Mouse (Mus musculus): ENCODE results near the gene Ubb. TPM values are rescaled to one million over a fixed set of nuclear protein-coding genes. Genes with fewer than 3 reads are reported as not detected.
"Not testable (repeated sequence)": the region's sequence is repeated elsewhere in the genome, so short reads cannot be mapped to it uniquely, and the experiment has no call there.

Ubb gene
- 3,280 and 3,478 TPM in 2 replicates for polyA plus RNA-seq (2015; fragmentation: Nextera tagmentation; extraction: Ambion mirVana)

DNA sequence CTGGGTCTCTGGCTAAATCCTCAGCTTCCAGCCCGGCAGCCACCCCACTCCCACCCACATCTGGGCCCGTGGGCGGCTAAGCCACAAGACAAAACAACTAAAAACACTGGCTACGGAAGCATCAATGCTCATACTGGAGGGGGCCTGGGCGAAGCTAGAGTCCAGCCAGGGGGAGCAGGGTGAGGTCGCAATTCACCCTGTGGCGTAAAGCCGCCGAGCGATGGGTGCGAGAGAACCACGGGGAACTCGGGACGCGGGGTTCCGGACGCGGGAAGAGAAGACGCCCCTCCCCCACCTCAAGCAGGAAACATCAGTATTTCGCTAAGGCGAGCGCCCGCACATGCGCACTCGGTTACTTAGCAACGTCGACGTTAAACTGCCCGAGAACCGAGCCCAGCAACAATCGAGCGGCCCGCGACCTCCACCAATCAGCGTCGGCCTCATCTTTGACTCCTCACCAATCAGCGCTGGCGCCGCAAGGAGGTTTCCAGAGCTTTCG lies at the start of gene Ubb:
TSS of gene Ubb (plus strand) at position 445 of the 499 bp plus-strand sequence.
- H3K27me3 ChIP-seq, result no peaks in the 10 kb centered on the region
- H3K36me3 ChIP-seq, result peaks cover 20% of the 10 kb centered on the region; the same call in 1 of the 2 replicates
- H3K4me2 ChIP-seq, result peak within 1 kb of the TSS; percentile 80
- peak; percentile 97 for ATAC-seq (ENCODE audit: insufficient number of reproducible peaks, low FRiP score, low TSS enrichment, low read depth)
- peaks cover 26% of the 10 kb centered on the region for H3K4me1 ChIP-seq
- under 1% methylated on average over 40 of the region's 40 CpGs for WGBS
- peak within 1 kb of the TSS; percentile 79 for H3K9ac ChIP-seq
- peak within 1 kb of the TSS; percentile 98 for H3K27ac ChIP-seq
- H3K4me3 ChIP-seq, result peak within 1 kb of the TSS; percentile 65
- no peaks in the 10 kb centered on the region for H3K9me3 ChIP-seq

DNA sequence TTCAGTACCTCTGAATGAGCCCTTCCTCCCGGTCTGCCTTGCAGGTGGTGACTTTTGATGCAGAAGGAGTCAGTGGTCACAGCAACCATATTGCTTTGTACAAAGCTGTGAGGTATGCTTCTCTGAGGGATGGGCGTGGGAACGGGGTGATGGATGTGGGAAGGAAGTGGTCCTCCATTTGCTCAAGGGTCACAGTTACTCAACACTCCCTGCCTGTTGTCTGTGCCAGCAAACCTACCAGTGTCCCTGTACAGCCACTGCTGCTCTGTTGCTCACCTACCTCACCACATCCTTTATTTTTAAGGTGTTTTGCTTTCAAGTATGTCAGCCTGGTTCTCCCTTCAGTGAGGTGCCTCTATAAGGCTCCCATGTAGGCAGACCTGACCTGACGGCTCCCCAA lies 43.3 kb upstream of the Ubb start:
- H3K27me3 ChIP-seq, result no peaks in the 10 kb centered on the region
- H3K9ac ChIP-seq, result no peak overlapping the region
- H3K27ac ChIP-seq, result no peak overlapping the region
- ATAC-seq (ENCODE audit: insufficient number of reproducible peaks, low FRiP score, low TSS enrichment, low read depth), result no peak
- no peak overlapping the region for H3K4me3 ChIP-seq
- H3K4me1 ChIP-seq, result peaks cover 5% of the 10 kb centered on the region; the same call in 1 of the 2 replicates
- no peaks in the 10 kb centered on the region for H3K36me3 ChIP-seq
- H3K9me3 ChIP-seq, result no peaks in the 10 kb centered on the region
- WGBS, result 86% methylated on average over 4 of the region's 4 CpGs
- no peak overlapping the region for H3K4me2 ChIP-seq

DNA sequence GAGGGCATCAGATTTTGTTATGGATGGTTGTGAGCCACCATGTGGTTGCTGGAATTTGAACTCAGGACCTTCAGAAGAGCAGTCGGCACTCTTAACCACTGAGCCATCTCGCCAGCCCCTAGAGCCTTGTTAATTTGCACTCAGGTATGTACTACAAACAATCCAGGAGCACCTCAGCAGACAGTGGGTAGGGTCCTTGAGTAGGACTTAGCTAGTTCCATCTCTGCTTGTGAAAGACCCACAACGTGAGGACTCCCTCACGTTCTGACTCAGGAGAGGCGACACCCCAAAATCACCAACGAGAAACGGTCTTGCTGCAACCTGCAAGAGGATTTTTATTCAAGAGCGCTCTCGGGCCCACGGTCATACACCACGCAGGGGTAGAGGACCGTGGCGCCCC lies 42.6 kb upstream of the Ubb start:
- not testable (repeated sequence) for ATAC-seq (ENCODE audit: insufficient number of reproducible peaks, low FRiP score, low TSS enrichment, low read depth); H3K27me3 ChIP-seq; H3K4me2 ChIP-seq; H3K27ac ChIP-seq; H3K36me3 ChIP-seq; H3K4me1 ChIP-seq; H3K4me3 ChIP-seq; H3K9ac ChIP-seq; H3K9me3 ChIP-seq
- 95% methylated on average over 13 of the region's 13 CpGs for WGBS

DNA sequence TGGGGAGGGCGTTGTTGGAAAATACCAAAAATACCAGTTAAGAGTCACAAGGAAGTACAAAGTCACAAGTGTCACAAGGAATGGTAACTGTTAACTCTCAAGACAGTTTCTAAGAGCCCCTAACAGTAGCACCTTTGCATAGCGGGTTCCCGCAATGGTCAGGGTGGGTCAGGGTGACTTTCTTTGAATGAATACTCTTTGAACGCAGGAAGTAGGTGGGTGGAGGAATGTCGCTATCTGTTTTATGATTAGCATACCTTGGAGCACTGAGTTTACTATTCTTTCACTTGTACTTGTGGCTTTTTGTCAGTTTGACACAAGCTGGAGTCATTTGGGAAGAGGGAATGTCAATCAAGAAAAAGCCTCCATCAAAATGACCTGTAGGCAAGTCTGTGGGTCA lies 42.2 kb upstream of the Ubb start:
- ATAC-seq (ENCODE audit: insufficient number of reproducible peaks, low FRiP score, low TSS enrichment, low read depth); H3K4me1 ChIP-seq; H3K4me3 ChIP-seq; H3K27me3 ChIP-seq; H3K36me3 ChIP-seq; H3K9me3 ChIP-seq; H3K27ac ChIP-seq; H3K9ac ChIP-seq; H3K4me2 ChIP-seq: not testable (repeated sequence)
- WGBS, result 95% methylated on average over 5 of the region's 5 CpGs

DNA sequence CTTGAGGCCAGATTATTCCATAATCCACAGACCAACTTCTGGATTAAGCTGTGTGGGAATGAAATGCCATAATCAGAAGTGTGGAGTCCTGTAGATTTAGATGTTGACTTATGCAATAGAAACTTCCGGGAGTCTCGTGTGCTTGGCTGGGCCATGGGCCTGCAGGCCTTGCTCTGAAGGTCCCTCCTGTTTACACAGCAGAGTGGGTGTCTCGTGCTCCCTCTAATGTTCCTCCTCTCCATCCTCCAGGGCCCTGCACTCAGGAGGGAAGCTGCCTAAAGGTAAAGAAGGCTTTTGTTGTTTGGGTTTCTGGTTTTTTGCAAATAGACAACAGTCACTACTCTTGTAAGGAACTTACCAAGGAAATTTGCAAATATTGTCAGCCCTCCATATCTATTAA lies 41.4 kb upstream of the Ubb start:
- H3K9ac ChIP-seq, result no peak overlapping the region
- ATAC-seq (ENCODE audit: insufficient number of reproducible peaks, low FRiP score, low TSS enrichment, low read depth), result no peak
- 0 out of 2 replicates have a peak, but pooled peaks cover 3% of the 10 kb centered on the region for H3K36me3 ChIP-seq
- no peaks in the 10 kb centered on the region for H3K9me3 ChIP-seq
- H3K27ac ChIP-seq, result no peak overlapping the region
- H3K4me3 ChIP-seq, result no peak overlapping the region
- peaks cover 5% of the 10 kb centered on the region; the same call in 1 of the 2 replicates for H3K4me1 ChIP-seq
- no peak overlapping the region for H3K4me2 ChIP-seq
- WGBS, result 92% methylated on average over 3 of the region's 3 CpGs
- H3K27me3 ChIP-seq, result no peaks in the 10 kb centered on the region

DNA sequence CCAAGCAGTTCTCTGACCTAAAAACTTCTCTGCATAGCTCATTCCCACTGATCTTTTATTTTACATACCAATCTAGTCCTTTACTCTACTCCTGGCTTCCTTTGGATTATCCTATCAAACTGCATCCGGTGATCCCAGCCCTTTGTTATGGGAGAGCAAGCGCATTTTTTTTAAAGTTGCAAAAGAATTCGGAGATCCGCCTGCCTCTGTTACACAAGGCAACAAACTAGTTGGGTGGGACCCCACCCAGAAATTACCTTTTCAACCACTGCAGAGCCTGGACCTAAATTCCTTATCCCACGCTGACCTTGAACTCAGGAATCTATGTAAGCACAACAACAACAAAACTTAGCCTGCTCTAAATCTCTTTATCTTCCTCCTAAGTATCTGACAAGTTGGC lies 40.0 kb upstream of the Ubb start:
- 88% methylated on average over 5 of the region's 5 CpGs for WGBS
- H3K4me2 ChIP-seq, result no peak overlapping the region
- no peak overlapping the region for H3K27ac ChIP-seq
- H3K9ac ChIP-seq, result no peak overlapping the region
- H3K36me3 ChIP-seq, result 0 out of 2 replicates have a peak, but pooled peaks cover 3% of the 10 kb centered on the region
- H3K4me3 ChIP-seq, result no peak overlapping the region
- no peaks in the 10 kb centered on the region for H3K27me3 ChIP-seq
- no peak for ATAC-seq (ENCODE audit: insufficient number of reproducible peaks, low FRiP score, low TSS enrichment, low read depth)
- peaks cover 5% of the 10 kb centered on the region; the same call in 1 of the 2 replicates for H3K4me1 ChIP-seq
- H3K9me3 ChIP-seq, result no peaks in the 10 kb centered on the region

DNA sequence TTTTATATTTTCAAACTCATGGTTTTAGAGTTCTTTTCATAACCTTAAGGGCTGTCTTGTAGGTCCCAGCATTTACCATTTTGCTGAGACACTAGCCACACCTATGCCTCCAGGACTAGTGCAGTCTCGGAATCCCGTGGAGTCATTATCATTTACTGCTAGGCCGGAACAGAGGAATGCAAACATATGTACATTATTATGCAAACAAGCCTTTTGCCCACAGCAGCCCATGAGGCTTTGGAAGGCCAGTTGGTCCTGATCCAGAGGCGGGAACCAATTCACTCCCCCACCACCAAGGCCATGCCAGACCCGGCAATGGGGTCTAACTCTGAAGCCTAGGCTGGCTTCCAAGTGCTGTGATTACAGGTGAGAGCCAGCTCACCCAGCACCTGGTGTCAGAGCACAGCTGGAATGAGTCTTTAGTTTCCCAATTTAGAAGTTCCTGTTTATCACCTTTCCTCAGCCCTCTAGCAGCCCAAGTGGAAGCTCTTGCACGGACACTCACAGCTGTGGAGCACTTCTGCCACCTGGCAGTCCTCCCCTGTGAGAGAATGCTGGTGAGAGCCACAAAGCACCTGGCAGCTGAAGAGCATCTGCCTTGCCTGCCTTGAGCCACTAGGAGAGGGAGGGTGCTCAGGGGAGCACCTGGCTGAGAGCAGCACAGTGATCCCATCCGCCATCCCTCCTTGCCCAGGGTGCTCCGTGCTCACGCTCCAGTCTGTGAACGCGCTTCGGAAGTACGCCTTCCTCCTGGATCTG lies 39.3 kb upstream of the Ubb start:
- 74% methylated on average over 13 of the region's 13 CpGs for WGBS
- H3K9me3 ChIP-seq, result no peaks in the 10 kb centered on the region
- no peak overlapping the region for H3K27ac ChIP-seq
- H3K4me1 ChIP-seq, result peaks cover 5% of the 10 kb centered on the region; the same call in 1 of the 2 replicates
- H3K27me3 ChIP-seq, result no peaks in the 10 kb centered on the region
- H3K4me3 ChIP-seq, result no peak overlapping the region
- H3K4me2 ChIP-seq, result no peak overlapping the region
- no peak for ATAC-seq (ENCODE audit: insufficient number of reproducible peaks, low FRiP score, low TSS enrichment, low read depth)
- no peak overlapping the region for H3K9ac ChIP-seq
- 0 out of 2 replicates have a peak, but pooled peaks cover 3% of the 10 kb centered on the region for H3K36me3 ChIP-seq

DNA sequence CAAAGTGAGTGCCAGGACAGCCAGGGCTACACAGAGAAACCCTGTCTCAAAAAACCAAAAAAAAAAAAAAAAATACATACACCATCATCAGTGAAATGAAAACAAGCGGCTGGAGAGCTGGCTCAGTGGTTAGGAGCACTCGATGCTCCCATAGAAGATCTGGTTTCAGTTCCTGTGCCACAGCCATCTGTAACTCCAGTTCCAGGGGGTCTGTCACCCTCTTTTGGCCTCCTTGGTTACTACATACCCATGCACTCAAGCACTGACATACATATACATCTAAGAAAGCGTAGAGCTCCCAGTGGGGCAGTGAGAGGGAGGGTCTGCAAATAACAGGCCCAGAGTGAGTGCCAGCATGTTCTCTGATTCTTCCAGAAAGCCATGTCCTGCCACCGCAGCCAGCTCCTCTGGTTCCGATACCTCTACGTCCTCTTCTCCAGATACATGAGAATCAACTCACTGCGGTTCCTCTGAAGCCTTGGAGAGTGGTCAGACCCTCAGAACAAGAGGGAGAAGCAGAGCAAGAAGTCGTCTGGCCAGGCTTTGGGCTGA lies 38.4 kb upstream of the Ubb start:
- no peak overlapping the region for H3K4me2 ChIP-seq
- no peak overlapping the region for H3K27ac ChIP-seq
- no peak overlapping the region for H3K4me3 ChIP-seq
- 0 out of 2 replicates have a peak, but pooled peaks cover 3% of the 10 kb centered on the region for H3K36me3 ChIP-seq
- no peak for ATAC-seq (ENCODE audit: insufficient number of reproducible peaks, low FRiP score, low TSS enrichment, low read depth)
- 80% methylated on average over 8 of the region's 8 CpGs for WGBS
- H3K4me1 ChIP-seq, result peaks cover 5% of the 10 kb centered on the region; the same call in 1 of the 2 replicates
- H3K27me3 ChIP-seq, result no peaks in the 10 kb centered on the region
- H3K9ac ChIP-seq, result no peak overlapping the region
- no peaks in the 10 kb centered on the region; the same call in 1 of the 2 replicates for H3K9me3 ChIP-seq

DNA sequence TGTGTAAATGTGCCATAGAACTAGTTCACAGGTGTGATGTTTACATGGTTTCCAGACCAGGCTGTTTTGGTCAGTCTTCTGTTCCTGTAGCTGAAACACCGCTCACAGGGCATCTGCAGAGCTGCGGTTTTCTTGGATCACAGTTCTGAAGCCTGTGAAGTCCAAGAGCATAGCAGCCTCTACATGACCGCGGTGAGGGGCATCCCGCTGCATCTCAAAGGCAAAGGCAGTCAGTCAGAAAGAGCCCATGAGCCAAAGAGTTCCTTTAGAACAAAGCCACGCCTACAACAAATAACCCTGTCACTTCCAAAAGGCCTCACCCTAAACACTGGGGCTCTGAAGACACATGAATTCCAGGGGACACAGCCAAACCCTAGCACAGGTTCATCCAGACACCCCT lies 37.7 kb upstream of the Ubb start:
- Histone ChIP-seq H3K9me3 (no peaks in the 10 kb centered on the region; the same call in 1 of the 2 replicates), H3K27ac (no peak overlapping the region), H3K36me3 (0 out of 2 replicates have a peak, but pooled peaks cover 3% of the 10 kb centered on the region), H3K4me1 (peaks cover 5% of the 10 kb centered on the region; the same call in 1 of the 2 replicates), H3K27me3 (no peaks in the 10 kb centered on the region), H3K4me3 (no peak overlapping the region), H3K4me2 (no peak overlapping the region), H3K9ac (no peak overlapping the region)
- no peak for ATAC-seq (ENCODE audit: insufficient number of reproducible peaks, low FRiP score, low TSS enrichment, low read depth)
- WGBS, result 80% methylated on average over 6 of the region's 6 CpGs

DNA sequence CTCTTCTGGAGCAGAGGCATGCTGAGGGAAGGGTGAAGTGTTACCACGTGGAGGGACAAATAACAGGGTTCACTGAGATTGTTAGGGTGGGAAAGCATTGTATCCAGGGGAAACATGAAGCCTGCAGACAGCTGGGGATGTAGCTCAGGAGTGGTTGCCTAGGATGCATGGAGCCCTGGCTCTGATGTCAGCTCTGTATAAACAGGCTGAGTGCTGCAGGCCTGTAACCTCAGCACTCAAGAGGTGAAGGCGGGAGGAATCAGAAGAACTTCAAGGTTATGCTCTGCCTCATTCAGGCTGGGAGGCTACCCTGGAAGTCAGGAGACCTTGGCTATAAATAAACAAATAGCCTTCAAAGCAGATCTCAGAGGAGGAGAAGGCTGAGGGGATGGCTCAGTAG lies 32.0 kb upstream of the Ubb start:
- no peak for ATAC-seq (ENCODE audit: insufficient number of reproducible peaks, low FRiP score, low TSS enrichment, low read depth)
- Histone ChIP-seq H3K4me3 (no peak overlapping the region), H3K4me2 (no peak overlapping the region), H3K4me1 (no peaks in the 10 kb centered on the region), H3K9me3 (no peaks in the 10 kb centered on the region; the same call in 1 of the 2 replicates), H3K27me3 (no peaks in the 10 kb centered on the region), H3K9ac (no peak overlapping the region), H3K27ac (peak overlapping the region; percentile 17; the same call in 1 of the 2 replicates), H3K36me3 (no peaks in the 10 kb centered on the region)
- 22% methylated on average over 2 of the region's 2 CpGs for WGBS

DNA sequence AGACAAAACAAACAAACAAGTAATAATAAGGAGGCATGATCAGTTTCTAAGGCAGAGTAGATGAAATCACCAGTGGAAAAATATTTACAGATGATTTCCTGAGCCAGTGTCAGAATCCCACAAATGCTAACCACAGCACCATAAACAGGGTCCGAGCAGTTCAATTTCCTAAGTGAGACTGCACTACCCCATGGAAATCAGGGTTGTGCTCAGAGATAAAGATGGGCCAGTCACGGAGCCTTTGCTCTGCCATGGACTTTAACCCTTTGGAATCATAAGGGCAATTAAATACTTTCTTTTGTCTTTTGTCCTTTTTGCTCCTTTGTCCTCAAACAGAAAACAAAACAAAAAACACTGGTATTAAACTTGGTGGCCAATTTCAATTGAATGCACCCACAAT lies 28.7 kb upstream of the Ubb start:
- Histone ChIP-seq H3K4me1 (no peaks in the 10 kb centered on the region), H3K4me2 (no peak overlapping the region), H3K27me3 (no peaks in the 10 kb centered on the region), H3K9ac (no peak overlapping the region), H3K36me3 (peaks cover 4% of the 10 kb centered on the region; the same call in 1 of the 2 replicates), H3K9me3 (no peaks in the 10 kb centered on the region), H3K27ac (no peak overlapping the region), H3K4me3 (no peak overlapping the region)
- no peak for ATAC-seq (ENCODE audit: insufficient number of reproducible peaks, low FRiP score, low TSS enrichment, low read depth)
- WGBS, result 65% methylated on average over 2 of the region's 2 CpGs

DNA sequence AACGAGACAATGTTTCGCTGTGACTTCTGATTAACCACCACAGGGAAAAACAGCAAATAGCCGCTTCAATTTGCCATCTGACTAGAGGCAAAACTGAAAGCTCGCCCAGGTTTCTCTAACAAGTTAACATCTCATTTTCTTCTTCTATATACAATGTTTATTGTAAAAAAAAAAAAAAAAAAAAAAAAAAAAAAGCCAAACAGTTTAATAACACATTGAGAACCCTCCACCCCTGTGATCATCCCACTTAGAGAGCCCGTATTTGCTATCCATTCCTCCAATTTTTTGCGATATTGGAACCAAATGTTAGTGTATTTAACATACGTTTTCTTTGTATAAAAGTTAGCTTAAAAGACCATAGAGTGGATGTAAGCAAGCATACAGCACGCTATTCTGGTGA lies 13.9 kb upstream of the Ubb start:
- no peak overlapping the region for H3K9ac ChIP-seq
- H3K27ac ChIP-seq, result no peak overlapping the region
- H3K4me3 ChIP-seq, result no peak overlapping the region
- H3K9me3 ChIP-seq, result no peaks in the 10 kb centered on the region
- H3K36me3 ChIP-seq, result 0 out of 2 replicates have a peak, but pooled peaks cover under 1% of the 10 kb centered on the region
- 0 out of 2 replicates have a peak overlapping the region, but pooled peaks have one; percentile 19 for H3K4me2 ChIP-seq
- 66% methylated on average over 8 of the region's 8 CpGs for WGBS
- peaks cover 10% of the 10 kb centered on the region; the same call in 1 of the 2 replicates for H3K27me3 ChIP-seq
- H3K4me1 ChIP-seq, result peaks cover 11% of the 10 kb centered on the region
- ATAC-seq (ENCODE audit: insufficient number of reproducible peaks, low FRiP score, low TSS enrichment, low read depth), result no peak

All from limb, embryonic 15.5 days (tissue).